Mouse (Mus musculus): ENCODE measurements at regions not wholly inside any gene's neighbourhood (a gene's known extent, or its start where the extent isn't known, plus 50 kb on each side); places are given as distances from the start of the nearest gene placed in this dataset.

GRCm38 (mm10) chr12:7382455-7382854 lies 595.0 kb upstream of the Apob start:
- no peak for DNase-seq (ENCODE audit: extremely low spot score, low read depth, low spot score)

DNA sequence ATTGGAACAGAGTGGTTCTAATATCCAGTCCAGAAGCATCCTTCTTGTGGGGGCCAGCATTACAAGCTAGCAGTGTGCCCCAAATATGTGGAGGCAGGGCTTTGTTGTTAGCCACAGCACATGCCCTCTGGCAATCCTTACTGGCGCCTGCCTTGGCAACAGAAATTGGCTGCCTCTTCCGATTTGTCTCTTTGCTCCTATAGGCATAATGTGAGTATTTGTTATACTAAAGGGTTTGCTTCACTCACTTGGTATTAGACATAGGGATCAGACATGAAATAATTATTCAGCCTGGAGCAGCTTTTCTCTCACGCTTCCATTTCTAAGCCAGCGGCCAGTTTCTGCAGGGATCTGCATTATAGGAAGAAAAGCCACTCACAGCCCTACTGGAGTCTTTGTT lies 573.6 kb upstream of the Apob start:
- DNase-seq (ENCODE audit: extremely low spot score, low read depth, low spot score) = no peak

- DNase-seq (ENCODE audit: extremely low spot score, low read depth, low spot score) = no peak
Observed at GRCm38 (mm10) chr12:7411810-7412209, 565.6 kb upstream of the Apob start.

DNA sequence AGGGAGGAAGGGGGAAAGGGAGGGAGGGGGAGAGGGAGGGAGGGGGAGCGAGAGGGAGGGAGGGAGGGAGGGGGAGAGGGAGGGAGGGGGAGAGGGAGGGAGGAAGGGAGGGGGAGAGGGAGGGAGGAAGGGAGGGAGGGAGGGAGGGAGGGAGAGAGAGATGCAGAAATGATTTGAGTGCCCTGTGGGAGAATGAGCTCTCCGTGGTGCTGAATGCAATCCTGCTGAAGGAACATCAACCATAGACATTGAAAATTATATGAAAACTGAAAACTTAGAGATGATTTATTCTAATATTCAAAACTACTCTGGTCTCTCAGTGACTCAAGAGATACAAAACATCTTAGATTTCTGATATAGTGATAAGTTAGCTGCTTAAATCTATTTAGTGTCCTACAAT lies 557.2 kb upstream of the Apob start:
- peak; percentile 5 for DNase-seq (ENCODE audit: extremely low spot score, low read depth, low spot score)

GRCm38 (mm10) chr12:7421826-7422540 lies 555.5 kb upstream of the Apob start:
- no peak for DNase-seq (ENCODE audit: extremely low spot score, low read depth, low spot score)

DNA sequence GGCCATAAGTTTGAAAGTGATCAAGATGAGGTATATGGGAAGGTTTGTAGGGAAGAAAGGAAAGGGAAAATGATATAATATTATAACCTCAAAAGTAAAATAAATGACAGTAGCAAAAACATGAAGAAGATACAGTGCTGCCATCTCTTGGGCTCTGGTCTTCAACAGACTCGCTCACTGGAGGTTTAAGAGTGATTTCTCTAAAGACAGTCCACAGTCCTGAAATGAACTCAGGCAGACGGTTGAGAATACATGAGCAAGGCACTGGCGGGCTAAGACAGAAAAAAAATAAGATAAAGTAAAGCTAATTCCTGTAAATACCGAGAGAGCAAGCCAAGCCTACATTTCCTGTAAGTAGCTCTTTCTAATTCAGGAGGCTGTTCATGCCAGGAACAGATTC lies 546.5 kb upstream of the Apob start:
- no peak for DNase-seq (ENCODE audit: extremely low spot score, low read depth, low spot score)

- DNase-seq (ENCODE audit: extremely low spot score, low read depth, low spot score) = no peak
Observed at GRCm38 (mm10) chr12:7445238-7445637, 532.2 kb upstream of the Apob start.

GRCm38 (mm10) chr12:7450506-7450905 lies 526.9 kb upstream of the Apob start:
- DNase-seq (ENCODE audit: extremely low spot score, low read depth, low spot score) = no peak

DNA sequence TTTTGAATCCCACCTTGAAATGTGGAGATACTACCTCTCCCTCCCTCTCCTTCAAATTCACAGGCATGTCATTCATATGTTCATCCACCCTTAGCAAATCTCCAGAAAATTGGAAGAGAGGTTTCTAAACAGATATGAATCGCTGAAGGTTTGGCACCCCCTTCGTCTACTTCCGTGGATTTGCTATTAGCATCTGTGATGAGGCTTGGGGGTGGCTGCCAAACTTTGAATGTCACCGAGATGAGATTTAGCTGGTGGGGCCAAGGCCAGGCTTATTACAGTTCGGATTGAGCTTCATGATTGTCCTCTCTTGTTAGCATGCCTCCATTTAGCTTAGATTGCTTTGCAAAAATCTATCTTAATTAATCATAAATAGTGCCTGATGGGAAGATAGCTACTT lies 520.4 kb upstream of the Apob start:
- no peak for DNase-seq (ENCODE audit: extremely low spot score, low read depth, low spot score)

DNA sequence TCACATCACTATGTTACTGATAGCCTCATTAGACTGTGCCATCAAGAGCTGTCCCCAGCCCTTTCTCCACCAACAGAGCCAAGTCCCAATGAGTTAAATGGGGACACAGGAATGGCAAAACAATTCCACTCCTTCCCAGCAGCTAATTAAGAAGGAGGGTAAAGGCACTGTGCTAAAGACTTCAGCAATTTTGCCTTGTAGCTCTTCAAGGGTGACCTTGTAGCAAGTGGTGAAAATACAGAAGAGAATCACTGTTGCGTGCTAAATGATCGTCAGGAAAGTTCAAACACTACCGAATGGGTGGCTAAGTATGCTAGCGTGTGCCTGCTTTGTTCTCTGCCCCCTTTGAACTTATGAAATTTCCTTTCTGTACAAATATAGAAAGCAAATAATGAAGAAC lies 519.9 kb upstream of the Apob start:
- DNase-seq (ENCODE audit: extremely low spot score, low read depth, low spot score) = no peak

GRCm38 (mm10) chr12:7464947-7465346 lies 512.5 kb upstream of the Apob start:
- no peak for DNase-seq (ENCODE audit: extremely low spot score, low read depth, low spot score)

DNA sequence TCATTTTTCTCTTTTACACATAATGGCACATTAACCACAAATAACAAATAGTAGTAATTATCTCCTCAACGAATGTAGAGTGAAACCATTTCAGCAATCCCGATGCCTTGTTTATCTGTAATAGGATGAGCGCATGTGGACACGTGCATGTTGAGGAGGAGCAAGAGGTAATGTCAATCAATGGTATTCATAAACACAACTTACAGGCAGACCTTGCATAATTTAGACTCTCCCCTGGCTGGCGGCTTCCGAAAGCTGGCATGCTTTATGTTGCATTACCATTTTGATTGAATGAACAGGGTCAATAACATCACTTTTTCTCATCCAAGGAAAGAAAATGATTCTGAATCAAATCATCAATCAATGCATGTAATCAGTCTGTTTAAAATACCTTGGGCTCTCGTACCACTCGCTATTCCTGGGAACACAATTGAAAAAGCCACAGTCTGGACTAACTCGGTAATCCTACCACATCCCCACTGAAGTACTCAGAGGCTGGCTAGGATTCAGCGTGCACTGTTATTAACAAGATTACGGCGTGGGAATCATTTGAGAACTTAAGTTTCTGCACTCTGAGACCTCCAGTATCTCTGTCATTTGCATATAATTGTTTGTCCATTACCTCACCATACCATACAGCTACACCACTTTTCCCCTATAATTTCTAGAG lies 464.7 kb upstream of the Apob start:
- DNase-seq (ENCODE audit: extremely low spot score, low read depth, low spot score) = no peak

DNA sequence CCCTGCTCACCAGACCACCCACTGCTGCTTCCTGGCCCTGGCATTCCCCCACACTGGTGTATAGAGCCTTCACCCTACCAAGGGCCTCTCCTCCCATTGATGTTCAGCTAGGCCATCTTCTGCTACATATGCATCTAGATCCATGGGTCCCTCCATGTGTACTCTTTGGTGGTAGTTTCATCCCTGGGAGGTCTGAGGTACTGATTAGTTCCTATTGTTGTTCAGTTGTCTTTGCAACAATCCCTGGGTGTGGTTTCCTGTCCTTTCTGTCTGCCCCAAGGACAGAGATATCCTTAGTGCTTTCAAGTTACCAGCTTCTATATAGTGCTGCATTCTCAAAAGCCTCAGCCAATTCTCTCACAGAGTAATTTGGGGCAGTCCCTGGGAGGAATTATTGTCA lies 440.1 kb upstream of the Apob start:
- DNase-seq (ENCODE audit: extremely low spot score, low read depth, low spot score) = no peak

GRCm38 (mm10) chr12:7543281-7543981 lies 434.0 kb upstream of the Apob start:
- peak; percentile 53 for DNase-seq (ENCODE audit: extremely low spot score, low read depth, low spot score)

DNA sequence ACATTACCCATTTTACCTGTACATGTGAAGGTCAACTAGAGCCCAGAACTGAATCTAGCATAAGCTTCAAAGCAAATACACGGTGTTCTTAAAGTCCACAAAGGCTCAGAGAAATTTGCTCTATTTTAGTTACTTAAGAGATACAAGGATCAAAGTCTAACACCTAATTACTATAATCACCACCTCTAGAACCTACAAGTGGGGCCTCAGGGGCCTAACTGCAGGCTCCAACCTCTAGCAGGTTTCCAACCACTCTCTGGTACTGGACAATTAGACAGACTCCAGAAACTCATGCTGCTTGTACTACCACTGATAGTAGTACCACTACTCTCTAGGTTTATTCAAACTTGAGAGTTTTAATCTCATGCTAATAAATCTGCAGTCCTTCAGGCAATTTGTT lies 428.7 kb upstream of the Apob start:
- DNase-seq (ENCODE audit: extremely low spot score, low read depth, low spot score) = no peak

GRCm38 (mm10) chr12:7560245-7560644 lies 417.2 kb upstream of the Apob start:
- no peak for DNase-seq (ENCODE audit: extremely low spot score, low read depth, low spot score)

- DNase-seq (ENCODE audit: extremely low spot score, low read depth, low spot score) = no peak
Observed at GRCm38 (mm10) chr12:7576081-7576480, 401.4 kb upstream of the Apob start.

GRCm38 (mm10) chr12:7587501-7587900 lies 389.9 kb upstream of the Apob start:
- DNase-seq (ENCODE audit: extremely low spot score, low read depth, low spot score) = no peak

DNA sequence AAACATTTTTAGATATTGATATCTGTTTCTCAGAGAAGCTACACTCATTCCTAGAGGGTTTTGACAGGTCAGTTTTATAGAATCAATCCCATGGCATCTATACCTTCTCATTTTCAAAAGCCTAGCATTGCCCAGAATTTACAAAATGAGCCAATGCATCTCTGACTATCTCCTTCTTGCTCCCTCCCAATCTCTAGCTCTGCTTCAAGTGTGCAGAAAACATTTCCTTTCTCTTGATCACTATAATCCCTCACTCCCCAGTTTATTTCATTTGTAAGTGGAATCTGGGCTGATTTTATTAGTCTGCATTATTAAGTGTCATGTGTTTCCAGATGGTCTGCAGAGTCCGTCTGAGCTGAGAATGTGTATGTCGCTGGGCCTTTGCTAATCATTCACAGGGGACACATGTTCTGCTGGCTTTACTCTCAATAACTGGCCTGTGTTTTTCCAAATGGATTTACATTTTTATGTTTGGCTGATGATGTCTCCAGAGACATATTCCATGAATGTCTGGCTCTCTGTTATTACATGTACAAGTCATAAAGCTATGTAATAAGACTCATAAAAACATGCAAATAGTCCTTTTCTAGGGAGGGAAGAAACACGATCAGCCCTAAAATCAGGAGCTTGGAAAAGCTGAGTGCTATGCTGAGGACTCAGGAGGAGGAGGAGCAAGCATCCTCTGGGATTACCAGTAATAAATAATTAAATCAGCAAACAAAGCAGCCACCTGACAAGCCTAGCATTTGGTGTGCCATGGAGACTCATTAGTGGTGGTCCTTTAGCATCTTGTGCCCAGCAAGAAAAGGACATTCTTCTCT lies 366.0 kb upstream of the Apob start:
- DNase-seq (ENCODE audit: extremely low spot score, low read depth, low spot score) = no peak

- DNase-seq (ENCODE audit: extremely low spot score, low read depth, low spot score) = no peak
Observed at GRCm38 (mm10) chr12:7636417-7637175, 340.9 kb upstream of the Apob start.

DNA sequence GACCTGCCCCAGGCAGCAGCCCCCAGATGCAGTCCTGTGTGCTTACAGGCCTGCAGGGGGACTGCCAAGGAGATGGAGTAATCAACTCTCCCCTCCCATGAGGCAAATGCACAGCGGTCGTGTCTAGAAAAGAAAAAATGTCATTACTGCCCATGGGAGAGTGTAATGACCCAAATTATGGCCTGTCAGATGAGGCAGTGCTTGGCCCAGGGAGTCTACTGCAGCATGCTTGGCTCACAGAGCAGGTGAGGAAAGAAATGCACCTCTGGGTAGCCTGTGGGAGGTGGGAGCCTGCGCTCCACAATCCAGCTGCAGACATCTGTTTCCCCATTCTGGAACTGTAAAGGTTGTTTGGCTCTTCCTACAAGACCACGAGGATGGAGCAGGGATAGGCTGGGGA lies 339.8 kb upstream of the Apob start:
- no peak for DNase-seq (ENCODE audit: extremely low spot score, low read depth, low spot score)
